Mouse (Mus musculus): Measurements from ENCODE around the gene Ctf1. TPM values are rescaled to one million over a fixed set of nuclear protein-coding genes. Genes with fewer than 3 reads are reported as not detected.

Ctf1 gene
- total and polyA plus RNA-seq, 3 experiments = 2.8 to 7.2 TPM; not detected in 1

DNA sequence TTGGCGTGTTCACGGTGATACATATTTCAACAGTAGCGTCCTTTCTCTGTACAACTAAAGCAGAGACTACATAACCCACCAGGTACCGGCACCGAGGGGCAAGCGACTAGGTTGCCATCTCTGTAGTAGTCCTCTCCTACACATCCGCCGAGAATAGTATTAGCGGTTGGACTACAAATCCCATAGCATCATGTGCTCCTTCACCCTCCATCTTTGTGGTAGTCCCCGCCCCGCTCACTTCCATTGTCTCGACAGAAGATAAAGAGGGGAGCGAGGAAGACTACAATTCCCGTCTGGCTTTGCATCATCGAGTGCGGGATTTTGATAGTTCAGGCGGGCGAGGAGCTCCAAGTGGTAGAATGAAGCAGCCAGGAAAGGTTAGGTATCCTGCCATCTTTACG lies 32.7 kb downstream of the Ctf1 start:
- peaks cover 0 to 8% of the 10 kb centered on the region in 2 experiments; a peak in 1 of 4 replicates for H3K4me1 ChIP-seq (ENCODE audit: control insufficient read depth in 1 of 2, insufficient read depth in 2 of 2, low read length in 2 of 2)
- peak overlapping the region; percentile 72 for H3K27ac ChIP-seq (ENCODE audit: control insufficient read depth, low read depth, low read length)
- H3K79me2 ChIP-seq (ENCODE audit: control insufficient read depth, insufficient read depth, low read length, poor library complexity) = peaks cover 2% of the 10 kb centered on the region; the same call in 1 of the 2 replicates
- H3K27me3 ChIP-seq (ENCODE audit: control insufficient read depth in 1 of 2, insufficient read depth in 2 of 2, low read length in 2 of 2) = no peaks in the 10 kb centered on the region
- no peaks in the 10 kb centered on the region for H3K9me3 ChIP-seq (replicated peaks; ENCODE audit: insufficient read depth, low read length)
- peak; percentile 98 for DNase-seq (ENCODE audit: low read depth, low spot score)
- H3K9ac ChIP-seq (ENCODE audit: control insufficient read depth, low read depth, low read length, poor library complexity, severe bottlenecking) = peak overlapping the region; percentile 72
- peak overlapping the region; percentile 70 to 72 for H3K4me3 ChIP-seq (ENCODE audit: control insufficient read depth in 1 of 2, insufficient read depth in 1 of 2, low read depth in 2 of 2, low read length in 2 of 2)
- H3K36me3 ChIP-seq (ENCODE audit: control insufficient read depth in 1 of 2, insufficient read depth in 2 of 2, low read length in 2 of 2) = peaks cover 0 to 6% of the 10 kb centered on the region in 2 experiments; a peak in 2 of 4 replicates
- TF ChIP-seq NRF1 (IDR thresholded peaks at IDR 0.05; ENCODE audit: insufficient read depth, low read depth, low read length, poor library complexity, severe bottlenecking) = peak; percentile 18; the same call in 1 of the 2 replicates
- no peak for TF ChIP-seq MAFK (IDR thresholded peaks at IDR 0.05; ENCODE audit: borderline replicate concordance, low read depth, low read length)
- TF ChIP-seq RCOR1 (IDR thresholded peaks at IDR 0.05; ENCODE audit: low read depth, low read length) = peak; percentile 26; the same call in 1 of the 2 replicates
- TF ChIP-seq MAX (IDR thresholded peaks at IDR 0.05; ENCODE audit: low read length) = 0 out of 2 replicates have a peak, but pooled peaks have one; percentile 29
- TF ChIP-seq UBTF (IDR thresholded peaks at IDR 0.05; ENCODE audit: borderline replicate concordance, insufficient read depth, low read depth, low read length) = no peak
- TF ChIP-seq GATA1 (IDR thresholded peaks at IDR 0.05; ENCODE audit: low read depth, low read length) = peak; percentile 59; the same call in 1 of the 2 replicates
- TF ChIP-seq MXI1 (IDR thresholded peaks at IDR 0.05; ENCODE audit: low read depth, low read length) = no peak; the same call in 1 of the 2 replicates
- TF ChIP-seq USF2 (IDR thresholded peaks at IDR 0.05; ENCODE audit: borderline replicate concordance in 1 of 2, insufficient read depth in 1 of 2, low read depth in 1 of 2, low read length in 2 of 2) = no peak
- TF ChIP-seq MAZ (IDR thresholded peaks at IDR 0.05; ENCODE audit: low read depth, low read length) = peak; percentile 39; the same call in 1 of the 2 replicates
- no peak for TF ChIP-seq GABPA (IDR thresholded peaks at IDR 0.05; ENCODE audit: low read depth, low read length)
- no peak for TF ChIP-seq TAL1 (IDR thresholded peaks at IDR 0.05; ENCODE audit: low read length)
- peak; percentile 70 for TF ChIP-seq CHD2 (IDR thresholded peaks at IDR 0.05; ENCODE audit: low read length)
- TF ChIP-seq ZKSCAN1 (IDR thresholded peaks at IDR 0.05; ENCODE audit: low read depth, low read length) = no peak
- TF ChIP-seq RAD21 (IDR thresholded peaks at IDR 0.05; ENCODE audit: low read depth, low read length) = no peak
- TF ChIP-seq E2F4 (IDR thresholded peaks at IDR 0.05; ENCODE audit: borderline replicate concordance, low read depth, low read length) = 0 out of 2 replicates have a peak, but pooled peaks have one; percentile 44
- TF ChIP-seq SMC3 (IDR thresholded peaks at IDR 0.05; ENCODE audit: low read depth, low read length) = no peak
- TF ChIP-seq EP300 (IDR thresholded peaks at IDR 0.05; ENCODE audit: low read depth in 1 of 2, low read length in 2 of 2) = no peak
- TF ChIP-seq ZC3H11A (IDR thresholded peaks at IDR 0.05; ENCODE audit: low read depth, low read length) = no peak
- no peak for TF ChIP-seq BHLHE40 (IDR thresholded peaks at IDR 0.05; ENCODE audit: borderline replicate concordance, low read depth, low read length)
- no peak for TF ChIP-seq JUND (IDR thresholded peaks at IDR 0.05; ENCODE audit: low read depth, low read length)
- TF ChIP-seq CHD1 (IDR thresholded peaks at IDR 0.05; ENCODE audit: low read depth, low read length) = no peak
- TF ChIP-seq CTCF (IDR thresholded peaks at IDR 0.05 in 2 of 3, conservative IDR thresholded peaks at IDR 0.05 in 1 of 3; ENCODE audit: control insufficient read depth in 1 of 3, insufficient read depth in 1 of 3, low read depth in 2 of 3, low read length in 3 of 3, poor library complexity in 1 of 3, severe bottlenecking in 1 of 3) = no peak
- TF ChIP-seq SIN3A (IDR thresholded peaks at IDR 0.05; ENCODE audit: low read length) = peak; percentile 84
- peak; percentile 59; the same call in 1 of the 2 replicates for TF ChIP-seq TBP (IDR thresholded peaks at IDR 0.05; ENCODE audit: low read depth, low read length)
- TF ChIP-seq NELFE (IDR thresholded peaks at IDR 0.05; ENCODE audit: low read depth, low read length) = peak; percentile 62
- 0 out of 2 replicates have a peak, but pooled peaks have one; percentile 21 for TF ChIP-seq TCF12 (IDR thresholded peaks at IDR 0.05; ENCODE audit: low read depth, low read length)
- no peak for TF ChIP-seq MYB (IDR thresholded peaks at IDR 0.05; ENCODE audit: low read depth, low read length)
- TF ChIP-seq ZMIZ1 (IDR thresholded peaks at IDR 0.05; ENCODE audit: low read depth, low read length) = peak; percentile 46; the same call in 1 of the 2 replicates
- no peak for TF ChIP-seq ZNF384 (IDR thresholded peaks at IDR 0.05; ENCODE audit: low read depth, low read length)
- peak; percentile 57 to 72; a peak in 3 of 4 replicates for TF ChIP-seq POLR2A (IDR thresholded peaks at IDR 0.05; ENCODE audit: control insufficient read depth in 1 of 2, insufficient read depth in 1 of 2, low read depth in 1 of 2, low read length in 2 of 2, poor library complexity in 1 of 2)
- TF ChIP-seq MEF2A (IDR thresholded peaks at IDR 0.05; ENCODE audit: extremely low read depth, insufficient replicate concordance, low read depth, low read length, poor library complexity, severe bottlenecking) = no peak
- TF ChIP-seq POLR2AphosphoS5 (IDR thresholded peaks at IDR 0.05; ENCODE audit: borderline replicate concordance, low read depth, low read length) = no peak
- TF ChIP-seq MYC (IDR thresholded peaks at IDR 0.05; ENCODE audit: low read depth, low read length) = peak; percentile 83
- peak; percentile 85 for TF ChIP-seq KAT2A (conservative IDR thresholded peaks at IDR 0.05; ENCODE audit: low read depth, low read length)
- peak; percentile 51; the same call in 1 of the 2 replicates for TF ChIP-seq POLR2AphosphoS2 (IDR thresholded peaks at IDR 0.05; ENCODE audit: low read length)
- TF ChIP-seq USF1 (IDR thresholded peaks at IDR 0.05; ENCODE audit: low read depth, low read length) = peak; percentile 80
- TF ChIP-seq ETS1 (IDR thresholded peaks at IDR 0.05; ENCODE audit: low read depth, low read length) = no peak; the same call in 1 of the 2 replicates

Data from MEL (cell line).